Mouse (Mus musculus) lung, postnatal 0 days (tissue): ENCODE measurements at regions not wholly inside any gene's neighbourhood (a gene's known extent, or its start where the extent isn't known, plus 50 kb on each side); places are given as distances from the start of the nearest gene placed in this dataset.
A peak's percentile ranks its signal among the peaks of the same experiment; 100 is the strongest.

Experiments used
- ATAC-seq: fragments of 200-750 bp; cut with Nextera tagmentation; 2 replicates; pipeline ENCODE4 v1.8.0; 2017; ENCODE audit warnings: moderate library complexity
- DNase-seq: peaks from one replicate; pipeline ENCODE4 v3.0.0-alpha.2; 2016; ENCODE audit warnings: low spot score
- H3K27ac ChIP-seq: fragments of 300-500 bp; sonication (generic); 2 replicates; pipeline ENCODE4 v1.5.1; 2014; ENCODE audit warnings: antibody characterized with exemption, mild to moderate bottlenecking, low read length, mixed read lengths
- H3K27me3 ChIP-seq: fragments of 300-500 bp; sonication (generic); replicated peaks from 2 replicates; pipeline ENCODE4 v1.6.1; 2014; ENCODE audit warnings: low read length, mixed read lengths; ENCODE audit not compliant: insufficient read depth
- H3K36me3 ChIP-seq: fragments of 300-500 bp; sonication (generic); 2 replicates; pipeline ENCODE4 v1.6.1; 2014; ENCODE audit warnings: low read length, mixed read lengths; ENCODE audit not compliant: insufficient read depth
- H3K4me1 ChIP-seq: fragments of 300-500 bp; sonication (generic); 2 replicates; pipeline ENCODE4 v1.6.1; 2014; ENCODE audit warnings: antibody characterized with exemption, low read depth, low read length, mixed read lengths; ENCODE audit not compliant: insufficient read depth
- H3K4me2 ChIP-seq: fragments of 300-500 bp; sonication (generic); replicated peaks from 2 replicates; pipeline ENCODE4 v1.6.1; 2014; ENCODE audit warnings: low read depth, mild to moderate bottlenecking, low read length, moderate library complexity, mixed read lengths
- H3K4me3 ChIP-seq: fragments of 300-500 bp; sonication (generic); 2 replicates; pipeline ENCODE4 v1.5.1; 2014; ENCODE audit warnings: low read depth, low read length
- H3K9ac ChIP-seq: fragments of 300-500 bp; sonication (generic); replicated peaks from 2 replicates; pipeline ENCODE4 v1.6.1; 2014; ENCODE audit warnings: low read depth, mild to moderate bottlenecking
- H3K9me3 ChIP-seq: fragments of 300-500 bp; sonication (generic); 2 replicates; pipeline ENCODE4 v1.6.1; 2016; ENCODE audit warnings: low read length, mixed read lengths
- CTCF ChIP-seq: IDR thresholded peaks from 2 replicates; pipeline ENCODE4 v1.5.1; 2016; ENCODE audit warnings: antibody characterized with exemption, mild to moderate bottlenecking
- EP300 ChIP-seq: IDR thresholded peaks from 2 replicates; pipeline ENCODE4 v1.6.1; 2016; ENCODE audit warnings: antibody characterized with exemption, mild to moderate bottlenecking, control low read depth
- WGBS: fragments of 180-500 bp; shearing (Covaris S2); extraction: QIAGEN DNeasy Blood & Tissue Kit; methylation state at CpG from one replicate; pipeline ENCODE4 v1.1.7; 2014; 5-methylcytosine and 5-hydroxymethylcytosine counted together

GRCm38 (mm10) chr16:10073158-10073557, 77.8 kb upstream of the Grin2a start:
- H3K27me3 ChIP-seq = no peaks in the 10 kb centered on the region
- H3K27ac ChIP-seq = no peak overlapping the region
- H3K4me3 ChIP-seq = no peak overlapping the region
- no peak overlapping the region for H3K4me2 ChIP-seq
- H3K36me3 ChIP-seq = no peaks in the 10 kb centered on the region
- peak; percentile 59 for DNase-seq
- ATAC-seq = no peak
- H3K9me3 ChIP-seq = no peaks in the 10 kb centered on the region
- TF ChIP-seq CTCF (peak; percentile 84), EP300 (no peak)
- WGBS = 28% methylated on average over 6 of the region's 6 CpGs
- no peaks in the 10 kb centered on the region for H3K4me1 ChIP-seq
- H3K9ac ChIP-seq = no peak overlapping the region

GRCm38 (mm10) chr16:10063491-10063890, 68.1 kb upstream of the Grin2a start:
- 55% methylated on average over 8 of the region's 8 CpGs for WGBS
- H3K9ac ChIP-seq = no peak overlapping the region
- DNase-seq = no peak
- TF ChIP-seq EP300 = no peak
- no peak for TF ChIP-seq CTCF
- no peaks in the 10 kb centered on the region for H3K27me3 ChIP-seq
- H3K36me3 ChIP-seq = no peaks in the 10 kb centered on the region
- no peaks in the 10 kb centered on the region for H3K4me1 ChIP-seq
- H3K4me2 ChIP-seq = no peak overlapping the region
- H3K4me3 ChIP-seq = no peak overlapping the region
- no peak for ATAC-seq
- no peak overlapping the region for H3K27ac ChIP-seq
- H3K9me3 ChIP-seq = no peaks in the 10 kb centered on the region

- ATAC-seq (peak; percentile 60), DNase-seq (peak; percentile 66)
- Histone ChIP-seq H3K36me3 (no peaks in the 10 kb centered on the region), H3K9me3 (no peaks in the 10 kb centered on the region), H3K4me3 (no peak overlapping the region), H3K27ac (no peak overlapping the region), H3K4me1 (no peaks in the 10 kb centered on the region), H3K27me3 (no peaks in the 10 kb centered on the region), H3K9ac (no peak overlapping the region), H3K4me2 (no peak overlapping the region)
- TF ChIP-seq CTCF = no peak
- no peak for TF ChIP-seq EP300
- 44% methylated on average over 4 of the region's 4 CpGs for WGBS
These were observed 62.7 kb upstream of the Grin2a start for GRCm38 (mm10) chr16:10058094-10058493.
